Mouse (Mus musculus) heart, postnatal 0 days (tissue): Measurements from ENCODE around the gene Tgfbr1.

Source experiments
- CTCF ChIP-seq: IDR thresholded peaks from 2 replicates; pipeline ENCODE4 v1.5.1; 2016; ENCODE audit warnings: antibody characterized with exemption, control low read depth, low read depth
- EP300 ChIP-seq: IDR thresholded peaks from 2 replicates; pipeline ENCODE4 v1.6.1; 2016; ENCODE audit warnings: antibody characterized with exemption, low read depth

GRCm38 (mm10) chr4:47396251-47396650 is 43.2 kb downstream of the Tgfbr1 start:
- TF ChIP-seq CTCF: no peak
- no peak for TF ChIP-seq EP300
